Mouse (Mus musculus): Measurements from ENCODE around the gene Tcp10b.
"Not testable (repeated sequence)": the region's sequence is repeated elsewhere in the genome, so short reads cannot be mapped to it uniquely, and the experiment has no call there.

The Tcp10b gene

DNA sequence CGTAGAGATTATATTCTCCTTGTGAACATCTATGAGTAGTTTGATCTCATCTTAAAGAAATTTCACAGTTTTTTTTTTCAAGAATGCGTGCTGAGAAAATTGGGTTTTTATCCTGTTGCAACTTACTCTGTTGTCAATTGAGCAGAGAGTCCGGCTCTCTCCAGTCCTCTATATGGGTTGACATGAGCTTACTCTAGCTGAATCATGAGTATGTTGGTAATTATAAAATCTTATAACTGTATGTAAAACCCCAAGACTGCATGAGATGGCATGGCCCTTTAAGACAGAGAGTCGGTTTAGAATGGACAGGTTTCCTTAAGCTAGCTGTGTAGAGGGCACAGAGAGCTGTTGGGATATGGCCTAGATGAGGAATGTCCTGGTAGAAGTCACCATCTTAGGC lies at the start of gene Tcp10b:
Gene Tcp10b, plus strand, starts transcription at position 301 of the 400 bp plus-strand sequence.
- not testable (repeated sequence) for DNase-seq (ENCODE audit: low read depth, low spot score)

DNA sequence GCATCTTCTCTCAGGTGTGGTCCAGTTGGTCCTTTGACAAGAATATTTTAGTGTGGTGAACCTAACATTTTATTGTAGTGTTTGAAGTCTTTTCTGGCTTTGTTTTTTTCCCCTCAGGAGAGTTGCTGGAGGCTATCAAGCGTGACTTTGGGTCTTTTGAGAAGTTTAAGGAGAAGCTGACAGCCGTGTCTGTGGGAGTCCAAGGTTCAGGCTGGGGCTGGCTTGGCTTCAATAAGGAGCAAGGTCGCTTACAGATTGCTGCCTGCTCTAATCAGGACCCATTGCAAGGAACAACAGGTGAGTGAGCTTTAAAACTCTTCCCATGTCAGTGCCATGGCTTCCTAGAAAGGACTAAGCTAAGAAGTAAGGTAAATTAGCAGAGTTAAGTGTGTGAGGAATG lies 47.6 kb upstream of the Tcp10b start:
- no peak for DNase-seq (ENCODE audit: low read depth, low spot score)

- not testable (repeated sequence) for DNase-seq (ENCODE audit: low read depth, low spot score)
These were observed 24.2 kb upstream of the Tcp10b start for GRCm38 (mm10) chr17:13036627-13037192.

- peak; percentile 76 for DNase-seq (ENCODE audit: low read depth, low spot score)
These were observed 16.8 kb upstream of the Tcp10b start for GRCm38 (mm10) chr17:13043846-13044673.

GRCm38 (mm10) chr17:13052124-13052813 lies 8.6 kb upstream of the Tcp10b start, which contains the start of gene Gpr31b:
Gene Gpr31b, minus strand, starts transcription at chr17:13052296.
- not testable (repeated sequence) for DNase-seq (ENCODE audit: low read depth, low spot score)

GRCm38 (mm10) chr17:13062882-13063281 lies 2.0 kb downstream of the Tcp10b start:
- not testable (repeated sequence) for DNase-seq (ENCODE audit: low read depth, low spot score)

DNA sequence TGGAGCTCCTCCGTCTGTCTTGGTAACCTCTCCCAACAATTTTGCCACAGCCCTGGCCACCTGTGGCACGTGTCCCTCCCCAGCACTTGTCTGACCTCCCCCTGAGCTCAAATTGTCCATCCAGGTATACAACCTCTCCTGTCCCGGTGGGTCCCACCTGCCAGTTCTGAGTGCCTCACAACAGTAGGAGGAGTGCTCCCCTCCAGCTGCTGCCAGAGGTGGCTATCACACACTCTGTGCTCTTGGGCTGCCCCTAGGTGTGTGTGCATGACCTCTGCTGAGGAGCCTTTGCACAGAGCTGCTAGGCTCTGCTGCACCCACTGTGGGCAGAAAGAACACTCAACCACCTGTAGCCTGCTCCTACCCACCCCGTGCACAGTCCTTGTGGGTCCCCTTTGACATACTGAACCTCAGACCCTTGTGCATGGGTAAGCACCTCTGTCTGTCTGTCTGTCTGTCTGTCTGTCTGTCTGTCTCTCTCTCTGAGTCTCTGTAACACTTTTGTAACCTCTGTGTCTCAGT lies 7.0 kb downstream of the Tcp10b start:
- DNase-seq (ENCODE audit: low read depth, low spot score): not testable (repeated sequence)

DNA sequence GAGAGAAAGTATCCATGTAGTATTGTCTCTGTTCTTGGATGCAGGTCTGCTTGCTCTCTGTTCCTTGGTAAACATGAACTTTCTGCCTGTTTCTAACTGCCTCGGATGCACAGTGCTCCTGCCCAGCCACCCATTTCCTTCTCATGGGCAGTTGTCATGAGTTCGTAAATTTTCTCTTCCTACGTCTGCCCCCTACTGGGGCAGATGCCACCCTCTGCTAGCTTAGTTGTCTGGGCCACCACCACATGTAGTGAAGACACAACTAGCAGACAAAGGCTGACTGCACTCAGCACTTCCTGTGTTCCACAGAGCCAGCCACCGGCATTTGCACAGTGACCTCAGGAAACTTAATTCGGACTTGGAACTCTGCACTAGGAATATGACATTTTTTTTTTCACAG lies 8.3 kb downstream of the Tcp10b start:
- not testable (repeated sequence) for DNase-seq (ENCODE audit: low read depth, low spot score)

- not testable (repeated sequence) for DNase-seq (ENCODE audit: low read depth, low spot score)
These were observed 30.6 kb downstream of the Tcp10b start for GRCm38 (mm10) chr17:13091510-13091909.

GRCm38 (mm10) chr17:13092100-13092764 lies 31.3 kb downstream of the Tcp10b start:
- not testable (repeated sequence) for DNase-seq (ENCODE audit: low read depth, low spot score)

DNA sequence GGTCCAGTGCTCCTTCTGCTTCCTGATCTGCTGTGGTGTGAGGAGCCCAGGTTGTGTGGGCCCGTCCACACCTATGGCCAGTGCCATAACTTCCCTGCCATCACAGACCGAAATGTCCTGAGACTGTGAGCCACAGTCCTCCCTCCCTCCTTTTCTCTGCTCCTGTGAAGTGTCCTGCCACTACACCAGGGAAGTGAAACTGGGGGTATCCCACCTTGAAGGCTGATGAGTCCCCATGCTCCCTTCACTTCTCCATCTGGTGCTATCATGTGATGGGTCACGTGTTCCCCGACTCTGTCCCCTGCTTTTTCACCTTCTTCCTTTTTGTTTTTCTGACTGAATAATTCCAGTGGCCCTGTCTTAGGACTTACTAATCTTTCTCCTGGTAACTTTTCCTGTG lies 32.1 kb downstream of the Tcp10b start:
- DNase-seq (ENCODE audit: low read depth, low spot score): not testable (repeated sequence)

GRCm38 (mm10) chr17:13106563-13106962 lies 45.7 kb downstream of the Tcp10b start:
- peak; percentile 6 for DNase-seq (ENCODE audit: low read depth, low spot score)

- DNase-seq (ENCODE audit: low read depth, low spot score): not testable (repeated sequence)
These were observed 51.8 kb downstream of the Tcp10b start for GRCm38 (mm10) chr17:13112504-13113291.

GRCm38 (mm10) chr17:13123308-13124038 lies 62.6 kb downstream of the Tcp10b start:
- DNase-seq (ENCODE audit: low read depth, low spot score): not testable (repeated sequence)

- DNase-seq (ENCODE audit: low read depth, low spot score): not testable (repeated sequence)
These were observed 63.3 kb downstream of the Tcp10b start for GRCm38 (mm10) chr17:13124241-13124640.

- not testable (repeated sequence) for DNase-seq (ENCODE audit: low read depth, low spot score)
These were observed 68.4 kb downstream of the Tcp10b start for GRCm38 (mm10) chr17:13129324-13129723.

DNA sequence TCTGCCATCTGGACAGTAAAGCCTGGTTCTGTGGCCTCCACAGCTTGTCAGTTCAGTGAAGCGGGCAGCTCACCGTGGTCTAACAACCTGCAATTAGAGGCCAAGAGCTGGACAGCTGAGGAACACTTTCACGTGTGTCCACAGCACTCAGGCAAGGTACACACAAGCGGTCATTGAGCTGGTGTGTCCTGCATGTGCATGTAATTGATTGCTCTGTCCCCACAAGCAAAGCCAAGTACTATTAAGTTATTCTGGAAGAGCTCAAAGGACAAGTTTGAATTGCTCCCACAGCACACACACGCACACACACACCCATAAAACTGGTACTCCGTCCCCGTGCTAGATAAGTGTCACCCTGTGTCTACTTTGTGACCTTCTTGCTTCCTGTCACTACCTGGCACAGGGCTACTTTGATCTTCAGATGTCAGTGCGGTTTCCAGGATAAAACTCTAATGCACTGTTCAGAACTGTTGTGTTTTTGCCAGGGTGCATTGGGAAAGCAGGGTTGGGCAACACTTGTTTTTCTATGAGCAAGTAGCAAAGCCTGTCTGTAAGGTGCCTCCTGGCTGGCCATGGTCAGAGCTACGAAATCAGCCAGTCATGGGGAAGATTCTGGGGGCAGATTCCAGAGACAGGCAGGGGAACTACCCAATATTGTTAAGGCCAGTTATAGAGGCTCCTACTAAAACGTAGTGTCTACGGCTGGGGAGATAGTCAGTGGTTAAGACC lies 69.0 kb downstream of the Tcp10b start:
- not testable (repeated sequence) for DNase-seq (ENCODE audit: low read depth, low spot score)

DNA sequence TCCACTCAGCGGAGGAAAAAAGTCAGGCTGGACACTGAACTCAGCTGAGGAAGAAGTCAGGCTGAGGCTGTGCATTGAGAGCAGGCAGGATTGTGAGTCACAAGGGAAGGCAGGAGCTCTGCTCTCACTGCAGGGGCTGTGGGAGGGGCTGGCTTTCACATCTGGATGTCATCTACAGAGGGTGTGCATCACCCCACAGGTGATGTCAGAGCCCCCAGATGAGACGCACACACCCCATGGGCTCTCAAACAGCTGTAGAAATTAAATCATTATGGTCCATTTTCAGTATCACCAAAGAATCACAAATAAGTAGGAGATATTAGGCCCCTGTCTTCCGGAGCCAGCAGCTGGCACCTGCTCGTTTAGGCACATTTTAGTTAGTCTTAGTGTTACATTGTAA lies 70.8 kb downstream of the Tcp10b start, which contains the start of gene Unc93a:
Gene Unc93a, minus strand, starts transcription at position 101 of the 400 bp plus-strand sequence.
- not testable (repeated sequence) for DNase-seq (ENCODE audit: low read depth, low spot score)
